13 mouse cellular contexts compared by ENCODE assay signal in genomic region chr11:65443466-65444024, GRCm38 (mm10).
DNase-seq lines count a peak whose midpoint lies in the region; ATAC-seq lines count a peak whose summit lies in the region.
"Had no signal": no experiment of that assay in that cellular context is flagged by ENCODE, and none has a peak within 500 bp of the region (broad histone marks: within the 10 kb centered on the region; RNA-seq: fewer than 3 reads in every experiment).

No protein-coding gene starts in this region.

- intact Hi-C loops in left cerebral cortex, postnatal 10 days (cut with DNase I): no loop called here

- peak; percentile 97 for ATAC-seq in frontal cortex, adult (ENCODE audit: low TSS enrichment)
- ATAC-seq in monocyte, adult 5-6 weeks (replicated peaks; ENCODE audit: insufficient number of reproducible peaks, low FRiP score, low TSS enrichment, poor library complexity, severe bottlenecking): no peak

- DNase-seq in frontal cortex, postnatal 25 days (ENCODE audit: low spot score in 2 of 2): no peak
- DNase-seq in left cerebral cortex, adult 11 months (ENCODE audit: low spot score): peak; percentile 12
- DNase-seq in left cerebral cortex, postnatal 10 days (ENCODE audit: extremely low spot score in 1 of 2, low spot score in 2 of 2): no peak
- DNase-seq in 3T3-L1 (ENCODE audit: low read depth, low spot score): peak; percentile 92
- DNase-seq in frontal cortex, adult 2 months (ENCODE audit: extremely low spot score in 1 of 2, low spot score in 1 of 2): peak; percentile 27 to 36
- DNase-seq in thymus, postnatal 4 days: no peak
- DNase-seq: B cell, adult 2 months; cerebellum, adult 9-11 months; heart, adult 18-20 months; lung, postnatal 10 days; spleen, adult 18-20 months had no signal

Comparison
In these comparisons a context has a peak if more than half of its experiments do, and no peak if none do; other contexts are left out.
1. DNase-seq: peak in left cerebral cortex, adult 11 months (single experiment), 3T3-L1 (single experiment) and frontal cortex, adult 2 months (2 of 2); none in frontal cortex, postnatal 25 days (0 of 2), left cerebral cortex, postnatal 10 days (0 of 2) and thymus, postnatal 4 days (single experiment).